Mouse (Mus musculus) adrenal gland, adult 8-10 months (tissue): ENCODE data around the gene Foxl1. TPM values are rescaled to one million over a fixed set of nuclear protein-coding genes. Genes with fewer than 3 reads are reported as not detected.

ENCODE experiments used
- DNase-seq: peaks from one replicate; pipeline ENCODE4 v3.0.0; 2022
- microRNA-seq, 2 experiments: library from miRNA; unstranded; fragments of <30 nt; microRNA quantifications; one replicate each; pipeline ENCODE4 v1.2.0; 2022
- total RNA-seq, 4 experiments: library from RNA; stranded (reverse); gene quantifications; 2 replicates each; pipeline ENCODE4 v1.2.4; 2022

Gene Foxl1
- total RNA-seq, 4 experiments from 2014 or later, result 0.24 to 0.78 (median 0.54) TPM

GRCm38 (mm10) chr8:121170626-121171552, 43.1 kb downstream of the Foxl1 start:
- no peak for DNase-seq

GRCm38 (mm10) chr8:121172567-121172966, 44.8 kb downstream of the Foxl1 start:
- no peak for DNase-seq

GRCm38 (mm10) chr8:121174178-121174577, 46.4 kb downstream of the Foxl1 start:
- DNase-seq, result no peak

GRCm38 (mm10) chr8:121174721-121175539, 47.2 kb downstream of the Foxl1 start:
- DNase-seq, result no peak

- no peak for DNase-seq
Observed at GRCm38 (mm10) chr8:121175540-121176090, 47.9 kb downstream of the Foxl1 start.

GRCm38 (mm10) chr8:121176291-121176690, 48.6 kb downstream of the Foxl1 start:
- no peak for DNase-seq

Small RNA genes within 50 kb of the gene (microRNA-seq; reads per million reads assigned to microRNA genes)
- gene Gm27530, result 0 reads per million in 2 experiments

Other genes with a start within 250 kb of the Foxl1 start
- gene Foxf1, start 43.6 kb upstream of the Foxl1 start, total RNA-seq, result under 1 TPM; 0.17 to 0.46 (median 0.29) TPM
- 10 to 100 TPM; 35.0 to 59.1 (median 47.1) TPM for gene Mthfsd, start 19.5 kb upstream of the Foxl1 start, total RNA-seq
- gene Foxc2, start 11.8 kb upstream of the Foxl1 start, total RNA-seq, result 1 to 10 TPM; 3.9 to 5.9 (median 5.1) TPM